Mouse (Mus musculus): ENCODE results near the gene Runx2. TPM values are rescaled to one million over a fixed set of nuclear protein-coding genes. Genes with fewer than 3 reads are reported as not detected.

Gene Runx2
- total and polyA plus RNA-seq, 2 experiments from 2014 or later: 0.83 to 1.5 TPM

DNA sequence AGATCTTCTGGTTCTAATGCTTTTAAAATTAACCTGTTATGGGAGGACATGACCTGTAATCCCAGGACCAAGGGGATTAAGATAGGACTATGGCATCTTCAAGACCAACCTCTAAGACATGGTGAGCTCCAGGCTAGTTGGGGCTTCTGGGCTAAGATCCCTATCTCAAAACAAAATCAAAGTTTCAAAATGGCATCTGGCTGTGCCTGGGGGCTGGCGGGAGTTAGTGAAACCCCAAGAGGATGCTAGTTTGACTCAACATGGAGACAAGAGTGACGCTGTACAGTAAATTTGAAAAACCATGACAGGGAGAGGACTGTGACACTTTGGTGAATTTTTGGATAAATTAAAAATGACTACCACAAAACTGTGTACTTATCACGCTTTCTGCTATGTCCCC is 202.6 kb downstream of the Runx2 start:
- no peak overlapping the region for H3K4me2 ChIP-seq (ENCODE audit: low read depth, low read length)
- 93% methylated on average over 3 of the region's 3 CpGs for WGBS
- no peaks in the 10 kb centered on the region for H3K27me3 ChIP-seq (ENCODE audit: insufficient read depth, low read length)
- no peaks in the 10 kb centered on the region for H3K36me3 ChIP-seq (ENCODE audit: insufficient read depth, low read length)
- H3K4me1 ChIP-seq (ENCODE audit: insufficient read depth, low read length): 0 out of 2 replicates have a peak, but pooled peaks cover 4% of the 10 kb centered on the region
- H3K9me3 ChIP-seq (ENCODE audit: low read length): no peaks in the 10 kb centered on the region
- no peak overlapping the region for H3K9ac ChIP-seq (replicated peaks; ENCODE audit: low read length)
- no peak for TF ChIP-seq CTCF (IDR thresholded peaks at IDR 0.05; ENCODE audit: low read depth)
- no peak overlapping the region for H3K4me3 ChIP-seq (ENCODE audit: low read length)
- no peak for ATAC-seq
- H3K27ac ChIP-seq: no peak overlapping the region
- DNase-seq (ENCODE audit: low spot score): no peak

DNA sequence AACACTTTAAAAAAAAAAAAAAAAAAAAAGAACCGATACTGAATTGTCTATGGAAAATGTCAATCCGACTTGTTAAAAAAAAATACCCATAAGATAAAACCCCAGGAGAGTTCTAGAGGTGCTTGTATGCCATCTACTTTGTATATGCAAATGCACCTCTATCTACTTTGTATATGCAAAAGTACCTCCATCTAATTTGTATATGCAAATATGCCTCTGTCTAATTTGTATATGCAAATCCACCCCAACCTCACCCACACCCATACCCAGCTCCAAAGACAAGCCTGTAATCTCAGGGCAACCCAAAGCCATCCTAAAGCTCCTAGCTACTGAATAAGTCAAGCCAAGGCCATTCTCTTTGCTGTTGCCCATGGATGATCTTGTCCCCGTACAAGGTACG is 203.1 kb downstream of the Runx2 start:
- H3K27ac ChIP-seq: no peak overlapping the region
- no peaks in the 10 kb centered on the region for H3K27me3 ChIP-seq (ENCODE audit: insufficient read depth, low read length)
- no peak overlapping the region for H3K4me3 ChIP-seq (ENCODE audit: low read length)
- DNase-seq (ENCODE audit: low spot score) (no peak), ATAC-seq (no peak)
- WGBS: 88% methylated on average over 4 of the region's 4 CpGs
- H3K9ac ChIP-seq (replicated peaks; ENCODE audit: low read length): no peak overlapping the region
- H3K9me3 ChIP-seq (ENCODE audit: low read length): no peaks in the 10 kb centered on the region
- 0 out of 2 replicates have a peak, but pooled peaks cover 4% of the 10 kb centered on the region for H3K4me1 ChIP-seq (ENCODE audit: insufficient read depth, low read length)
- no peak overlapping the region for H3K4me2 ChIP-seq (ENCODE audit: low read depth, low read length)
- no peak for TF ChIP-seq CTCF (IDR thresholded peaks at IDR 0.05; ENCODE audit: low read depth)
- H3K36me3 ChIP-seq (ENCODE audit: insufficient read depth, low read length): no peaks in the 10 kb centered on the region

DNA sequence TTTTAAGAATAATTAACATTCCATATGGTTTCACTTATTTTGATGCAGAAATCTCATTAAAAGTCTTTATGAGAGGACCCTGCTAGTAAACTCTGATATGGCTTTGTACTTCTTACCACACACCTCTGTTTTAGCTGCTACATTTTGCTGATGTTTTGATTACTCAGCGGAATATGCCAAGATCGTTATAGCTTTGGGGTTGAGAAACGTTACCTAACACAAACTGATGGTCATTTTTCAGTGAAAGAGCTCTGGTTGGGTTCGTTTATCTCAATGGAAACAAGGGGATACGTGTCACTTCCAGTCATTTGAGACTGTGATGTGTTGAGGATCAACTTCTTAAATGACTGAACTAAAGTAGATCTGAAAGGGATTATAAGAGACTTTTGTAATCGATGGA is 203.8 kb downstream of the Runx2 start:
- H3K27me3 ChIP-seq (ENCODE audit: insufficient read depth, low read length): no peaks in the 10 kb centered on the region
- H3K36me3 ChIP-seq (ENCODE audit: insufficient read depth, low read length): no peaks in the 10 kb centered on the region
- WGBS: 82% methylated on average over 6 of the region's 6 CpGs
- H3K4me1 ChIP-seq (ENCODE audit: insufficient read depth, low read length): 0 out of 2 replicates have a peak, but pooled peaks cover 4% of the 10 kb centered on the region
- no peaks in the 10 kb centered on the region for H3K9me3 ChIP-seq (ENCODE audit: low read length)
- H3K4me2 ChIP-seq (ENCODE audit: low read depth, low read length): no peak overlapping the region
- H3K9ac ChIP-seq (replicated peaks; ENCODE audit: low read length): no peak overlapping the region
- no peak overlapping the region for H3K27ac ChIP-seq
- DNase-seq (ENCODE audit: low spot score) (no peak), ATAC-seq (no peak)
- no peak for TF ChIP-seq CTCF (IDR thresholded peaks at IDR 0.05; ENCODE audit: low read depth)
- no peak overlapping the region for H3K4me3 ChIP-seq (ENCODE audit: low read length)

DNA sequence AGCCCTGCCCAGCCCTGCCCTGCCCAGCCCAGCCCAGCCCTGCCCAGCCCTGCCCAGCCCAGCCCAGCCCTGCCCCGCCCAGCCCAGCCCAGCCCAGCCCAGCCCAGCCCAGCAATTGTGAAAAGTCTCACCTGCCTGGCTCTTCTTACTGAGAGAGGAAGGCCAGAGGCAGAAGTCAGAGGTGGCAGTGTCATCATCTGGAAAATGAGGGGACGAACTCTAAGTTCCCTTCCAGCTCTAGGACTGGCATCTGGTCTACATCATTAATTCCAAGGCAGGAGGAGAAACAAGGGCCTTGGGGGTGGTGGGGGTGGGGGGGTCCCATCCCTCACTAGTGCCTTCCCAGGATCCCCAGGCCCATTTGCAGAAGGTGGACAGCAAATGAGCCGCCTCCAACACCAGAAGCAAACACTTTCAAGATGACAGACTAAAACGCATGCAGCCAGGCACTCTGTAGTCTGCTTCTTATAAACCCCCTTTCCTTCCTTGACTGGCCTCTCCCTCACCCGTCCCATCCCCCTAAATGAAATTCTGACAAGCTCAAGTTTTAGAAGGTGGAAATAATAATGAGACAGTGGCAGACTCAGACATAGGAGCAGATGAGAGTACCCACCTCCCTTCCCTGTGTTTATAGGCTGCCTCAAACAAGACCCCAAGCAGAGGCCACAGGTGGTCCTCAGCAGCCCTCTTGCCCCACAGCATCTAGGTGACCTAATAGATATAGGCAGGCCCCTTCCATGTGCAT is 204.5 kb downstream of the Runx2 start:
- H3K27ac ChIP-seq: no peak overlapping the region
- ATAC-seq (no peak), DNase-seq (ENCODE audit: low spot score) (no peak)
- no peaks in the 10 kb centered on the region for H3K9me3 ChIP-seq (ENCODE audit: low read length)
- H3K27me3 ChIP-seq (ENCODE audit: insufficient read depth, low read length): no peaks in the 10 kb centered on the region
- 82% methylated on average over 5 of the region's 5 CpGs for WGBS
- no peak overlapping the region for H3K9ac ChIP-seq (replicated peaks; ENCODE audit: low read length)
- H3K4me2 ChIP-seq (ENCODE audit: low read depth, low read length): no peak overlapping the region
- TF ChIP-seq CTCF (IDR thresholded peaks at IDR 0.05; ENCODE audit: low read depth): no peak
- H3K4me1 ChIP-seq (ENCODE audit: insufficient read depth, low read length): 0 out of 2 replicates have a peak, but pooled peaks cover 4% of the 10 kb centered on the region
- no peak overlapping the region for H3K4me3 ChIP-seq (ENCODE audit: low read length)
- H3K36me3 ChIP-seq (ENCODE audit: insufficient read depth, low read length): no peaks in the 10 kb centered on the region

DNA sequence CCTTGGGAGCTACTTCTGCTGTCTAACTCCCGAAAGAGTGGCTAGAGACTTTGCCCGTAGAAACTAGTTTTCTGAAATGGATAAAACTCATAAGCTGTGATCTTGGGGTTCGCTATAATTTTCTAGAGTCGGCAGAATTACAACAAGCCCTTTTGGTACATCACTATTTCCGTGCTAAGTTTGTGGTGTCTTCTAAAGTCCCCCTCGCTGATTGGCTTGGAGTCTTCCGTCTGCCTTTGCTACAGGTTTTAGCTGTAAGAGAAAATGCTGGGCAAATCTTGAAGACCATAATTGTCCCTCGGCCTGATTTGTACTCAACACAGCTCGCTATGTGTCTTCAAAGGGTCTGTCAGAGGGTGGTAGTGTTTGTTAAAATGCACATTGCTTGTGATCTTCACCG is 205.2 kb downstream of the Runx2 start:
- H3K9me3 ChIP-seq (ENCODE audit: low read length): no peaks in the 10 kb centered on the region
- H3K4me1 ChIP-seq (ENCODE audit: insufficient read depth, low read length): 0 out of 2 replicates have a peak, but pooled peaks cover 4% of the 10 kb centered on the region
- ATAC-seq (no peak), DNase-seq (ENCODE audit: low spot score) (no peak)
- no peak overlapping the region for H3K4me2 ChIP-seq (ENCODE audit: low read depth, low read length)
- no peak overlapping the region for H3K4me3 ChIP-seq (ENCODE audit: low read length)
- no peak overlapping the region for H3K9ac ChIP-seq (replicated peaks; ENCODE audit: low read length)
- no peaks in the 10 kb centered on the region for H3K36me3 ChIP-seq (ENCODE audit: insufficient read depth, low read length)
- 86% methylated on average over 10 of the region's 10 CpGs for WGBS
- H3K27ac ChIP-seq: no peak overlapping the region
- TF ChIP-seq CTCF (IDR thresholded peaks at IDR 0.05; ENCODE audit: low read depth): no peak
- no peaks in the 10 kb centered on the region for H3K27me3 ChIP-seq (ENCODE audit: insufficient read depth, low read length)

DNA sequence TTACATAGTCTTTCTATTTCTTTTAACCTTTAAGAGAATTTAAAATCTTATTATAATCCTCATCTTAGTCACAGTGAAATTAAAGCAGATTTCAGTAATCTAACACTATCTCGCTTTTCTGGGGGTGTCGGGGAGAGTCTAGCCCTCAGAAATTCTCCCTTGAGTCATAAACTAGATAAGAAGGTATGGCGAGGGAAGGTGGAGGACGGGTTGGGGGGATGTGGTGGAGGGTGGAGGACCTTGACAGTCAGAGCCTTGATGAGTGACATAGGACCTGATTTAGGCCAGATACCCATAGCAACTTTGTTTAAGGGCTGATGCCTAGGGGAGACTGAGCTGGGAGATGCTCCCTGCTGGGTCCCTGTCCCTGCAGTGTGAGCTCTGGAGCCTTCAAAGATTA is 205.7 kb downstream of the Runx2 start:
- no peak overlapping the region for H3K4me2 ChIP-seq (ENCODE audit: low read depth, low read length)
- 0 out of 2 replicates have a peak, but pooled peaks cover 4% of the 10 kb centered on the region for H3K4me1 ChIP-seq (ENCODE audit: insufficient read depth, low read length)
- WGBS: 90% methylated on average over 4 of the region's 4 CpGs
- H3K27me3 ChIP-seq (ENCODE audit: insufficient read depth, low read length): no peaks in the 10 kb centered on the region
- H3K9me3 ChIP-seq (ENCODE audit: low read length): no peaks in the 10 kb centered on the region
- no peaks in the 10 kb centered on the region for H3K36me3 ChIP-seq (ENCODE audit: insufficient read depth, low read length)
- TF ChIP-seq CTCF (IDR thresholded peaks at IDR 0.05; ENCODE audit: low read depth): no peak
- no peak overlapping the region for H3K9ac ChIP-seq (replicated peaks; ENCODE audit: low read length)
- no peak for DNase-seq (ENCODE audit: low spot score)
- H3K27ac ChIP-seq: no peak overlapping the region
- no peak for ATAC-seq
- no peak overlapping the region for H3K4me3 ChIP-seq (ENCODE audit: low read length)

DNA sequence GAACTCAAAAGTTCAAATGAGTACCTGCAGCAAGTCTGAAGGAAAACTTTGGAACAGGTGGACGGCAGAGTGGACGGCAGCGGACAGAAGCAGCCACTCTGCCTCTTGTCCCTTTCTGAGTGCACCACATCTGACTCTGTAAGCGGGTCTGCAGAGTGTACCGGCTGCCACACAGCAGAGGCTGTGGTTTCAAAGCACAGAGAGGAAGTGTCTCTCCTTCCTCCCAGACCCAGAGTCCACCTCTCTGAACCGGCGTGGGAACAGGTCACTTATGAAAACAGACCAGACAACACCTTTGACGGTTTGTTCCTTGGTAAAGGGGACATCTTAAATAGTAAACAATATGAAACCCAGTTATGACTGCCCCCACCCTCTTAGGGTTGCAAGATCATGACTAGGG is 207.2 kb downstream of the Runx2 start:
- H3K9ac ChIP-seq (replicated peaks; ENCODE audit: low read length): no peak overlapping the region
- DNase-seq (ENCODE audit: low spot score) (no peak), ATAC-seq (no peak)
- no peak overlapping the region for H3K4me3 ChIP-seq (ENCODE audit: low read length)
- H3K36me3 ChIP-seq (ENCODE audit: insufficient read depth, low read length): no peaks in the 10 kb centered on the region
- TF ChIP-seq CTCF (IDR thresholded peaks at IDR 0.05; ENCODE audit: low read depth): no peak
- no peaks in the 10 kb centered on the region for H3K27me3 ChIP-seq (ENCODE audit: insufficient read depth, low read length)
- no peak overlapping the region for H3K4me2 ChIP-seq (ENCODE audit: low read depth, low read length)
- WGBS: 92% methylated on average over 8 of the region's 8 CpGs
- H3K27ac ChIP-seq: no peak overlapping the region
- no peaks in the 10 kb centered on the region for H3K9me3 ChIP-seq (ENCODE audit: low read length)
- no peaks in the 10 kb centered on the region for H3K4me1 ChIP-seq (ENCODE audit: insufficient read depth, low read length)

Measured in hindbrain, postnatal 0 days (tissue).